Mouse (Mus musculus): ENCODE measurements at regions not wholly inside any gene's neighbourhood (a gene's known extent, or its start where the extent isn't known, plus 50 kb on each side); places are given as distances from the start of the nearest gene placed in this dataset.

DNA sequence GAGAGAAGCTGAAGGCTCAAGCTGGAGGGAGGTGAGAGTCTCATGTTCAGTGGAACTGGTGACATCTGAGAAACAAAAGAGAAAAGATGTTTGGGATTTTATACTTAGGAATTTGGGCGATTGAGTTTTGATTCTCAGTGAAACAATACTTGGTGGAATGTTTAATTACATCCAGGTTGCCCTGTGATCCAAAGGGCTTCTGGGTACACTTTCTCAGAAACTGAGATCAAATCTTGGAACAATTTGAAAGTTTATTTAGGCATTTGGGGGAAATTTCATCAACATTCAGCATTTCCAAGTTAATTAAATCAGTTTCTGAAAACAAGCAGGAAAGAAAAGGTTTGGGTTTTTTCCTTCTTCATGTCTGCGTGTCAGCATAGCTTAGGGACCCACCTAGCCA, 214.7 kb upstream of the Tet2 start:
- H3K4me1 ChIP-seq (ENCODE audit: control insufficient read depth, insufficient read depth, low read length) = peaks cover 2% of the 10 kb centered on the region; the same call in 1 of the 2 replicates
- TF ChIP-seq POLR2A (IDR thresholded peaks at IDR 0.05; ENCODE audit: borderline replicate concordance, control insufficient read depth, low read depth, low read length) (no peak), CTCF (IDR thresholded peaks at IDR 0.05; ENCODE audit: control insufficient read depth, insufficient read depth, low read length) (no peak)
- WGBS = 65% methylated on average over 2 of the region's 2 CpGs
- no peak overlapping the region for H3K27ac ChIP-seq (ENCODE audit: control insufficient read depth, insufficient read depth, low read depth, low read length, poor library complexity)
- no peak overlapping the region for H3K4me3 ChIP-seq (replicated peaks; ENCODE audit: control insufficient read depth, low read depth, low read length)

DNA sequence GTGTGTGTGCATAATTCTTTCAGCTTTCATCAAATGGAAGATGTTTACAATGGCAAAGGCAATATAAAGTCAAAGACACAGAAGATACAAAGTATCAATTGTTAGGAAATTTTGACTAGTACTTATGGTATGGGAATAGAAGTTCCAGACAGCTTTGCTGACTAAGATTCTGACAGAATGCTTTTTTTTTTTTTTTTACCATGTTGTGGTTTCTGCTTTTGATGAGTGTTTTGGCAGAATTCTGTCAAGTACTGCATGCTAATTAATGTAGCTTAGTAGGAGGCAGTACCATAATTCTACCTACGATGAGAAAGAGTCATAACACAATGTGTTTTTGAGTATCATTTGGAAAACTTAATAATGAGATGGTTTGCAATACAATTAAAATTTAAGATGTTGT, 215.3 kb upstream of the Tet2 start:
- 73% methylated on average over 1 of the region's 1 CpGs for WGBS

DNA sequence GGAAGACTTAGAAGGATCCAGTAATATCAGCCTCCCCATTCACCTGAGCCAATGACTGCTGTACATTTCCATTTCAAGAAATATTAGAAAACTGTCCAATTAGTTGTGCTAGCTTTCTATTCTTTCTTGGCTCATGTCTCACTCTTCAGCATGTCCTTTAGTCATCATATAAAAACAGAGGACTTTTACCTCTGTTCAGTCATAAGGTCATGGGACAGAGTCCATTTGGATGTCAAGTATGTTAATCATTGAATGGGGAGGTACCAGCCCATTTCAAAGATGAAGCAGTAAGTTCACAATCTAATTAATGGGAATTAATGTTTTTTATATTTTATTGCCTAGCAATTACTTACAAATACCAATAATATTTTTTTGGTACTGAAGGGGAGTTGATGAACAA, 218.8 kb upstream of the Tet2 start:
- no peak overlapping the region for H3K27ac ChIP-seq (ENCODE audit: control insufficient read depth, insufficient read depth, low read depth, low read length, poor library complexity)
- no peak overlapping the region for H3K4me3 ChIP-seq (replicated peaks; ENCODE audit: control insufficient read depth, low read depth, low read length)
- TF ChIP-seq CTCF (IDR thresholded peaks at IDR 0.05; ENCODE audit: control insufficient read depth, insufficient read depth, low read length) = no peak
- no peak for TF ChIP-seq POLR2A (IDR thresholded peaks at IDR 0.05; ENCODE audit: borderline replicate concordance, control insufficient read depth, low read depth, low read length)
- no peaks in the 10 kb centered on the region for H3K4me1 ChIP-seq (ENCODE audit: control insufficient read depth, insufficient read depth, low read length)

More for the DNA sequence above, 215.3 kb upstream of the Tet2 start:
- Histone ChIP-seq H3K4me1 (ENCODE audit: control insufficient read depth, insufficient read depth, low read length) (no peaks in the 10 kb centered on the region; the same call in 1 of the 2 replicates), H3K4me3 (replicated peaks; ENCODE audit: control insufficient read depth, low read depth, low read length) (no peak overlapping the region), H3K27ac (ENCODE audit: control insufficient read depth, insufficient read depth, low read depth, low read length, poor library complexity) (no peak overlapping the region)
- TF ChIP-seq CTCF (IDR thresholded peaks at IDR 0.05; ENCODE audit: control insufficient read depth, insufficient read depth, low read length) (no peak), POLR2A (IDR thresholded peaks at IDR 0.05; ENCODE audit: borderline replicate concordance, control insufficient read depth, low read depth, low read length) (no peak)

DNA sequence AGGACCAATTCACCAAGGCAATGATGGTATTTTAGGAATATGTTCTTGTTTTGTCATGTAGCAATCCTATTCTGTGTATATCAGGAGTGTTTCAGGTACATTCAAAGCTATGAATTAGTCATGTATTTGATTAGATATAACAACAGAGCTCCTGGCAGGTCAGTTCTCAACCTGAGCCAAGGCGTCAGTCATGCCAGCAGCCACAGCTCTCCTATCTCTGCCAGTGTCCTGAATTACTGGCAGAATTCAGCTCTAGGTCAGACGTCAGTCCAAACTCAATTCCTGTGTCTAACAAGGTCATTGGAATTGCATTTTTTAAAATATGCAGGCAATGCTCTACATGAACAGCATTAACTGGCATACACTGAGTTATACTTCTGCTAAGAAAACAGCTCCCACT, 228.6 kb upstream of the Tet2 start:
- Histone ChIP-seq H3K4me1 (ENCODE audit: control insufficient read depth, insufficient read depth, low read length) (no peaks in the 10 kb centered on the region), H3K4me3 (replicated peaks; ENCODE audit: control insufficient read depth, low read depth, low read length) (no peak overlapping the region), H3K27ac (ENCODE audit: control insufficient read depth, insufficient read depth, low read depth, low read length, poor library complexity) (no peak overlapping the region)
- 79% methylated on average over 2 of the region's 2 CpGs for WGBS
- TF ChIP-seq POLR2A (IDR thresholded peaks at IDR 0.05; ENCODE audit: borderline replicate concordance, control insufficient read depth, low read depth, low read length) (no peak), CTCF (IDR thresholded peaks at IDR 0.05; ENCODE audit: control insufficient read depth, insufficient read depth, low read length) (no peak)

GRCm38 (mm10) chr3:133774229-133774628, 229.3 kb upstream of the Tet2 start:
- WGBS = 72% methylated on average over 3 of the region's 3 CpGs
- TF ChIP-seq POLR2A (IDR thresholded peaks at IDR 0.05; ENCODE audit: borderline replicate concordance, control insufficient read depth, low read depth, low read length) = no peak
- no peak for TF ChIP-seq CTCF (IDR thresholded peaks at IDR 0.05; ENCODE audit: control insufficient read depth, insufficient read depth, low read length)
- H3K4me3 ChIP-seq (replicated peaks; ENCODE audit: control insufficient read depth, low read depth, low read length) = no peak overlapping the region

DNA sequence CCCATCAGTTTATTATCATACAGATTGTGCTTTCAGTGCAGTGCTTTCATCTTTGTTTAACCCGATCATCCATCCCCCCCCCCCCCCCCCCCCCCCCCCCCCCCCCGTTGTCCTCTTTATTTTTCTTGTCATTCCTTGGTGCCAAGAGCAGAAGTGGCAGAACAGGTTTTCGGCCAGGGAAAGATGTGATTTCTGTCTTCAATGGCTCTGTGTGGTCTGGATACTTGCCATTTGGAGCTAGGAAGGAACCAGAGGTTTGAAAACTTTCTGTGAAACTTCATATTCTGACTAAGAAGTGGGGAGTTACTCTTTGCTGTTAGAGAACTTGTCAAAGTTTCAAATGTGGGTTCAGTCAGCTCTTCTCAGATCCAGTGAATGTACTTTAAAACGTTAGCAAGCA, 231.1 kb upstream of the Tet2 start:
- Histone ChIP-seq H3K4me1 (ENCODE audit: control insufficient read depth, insufficient read depth, low read length) (no peaks in the 10 kb centered on the region), H3K27ac (ENCODE audit: control insufficient read depth, insufficient read depth, low read depth, low read length, poor library complexity) (no peak overlapping the region), H3K4me3 (replicated peaks; ENCODE audit: control insufficient read depth, low read depth, low read length) (no peak overlapping the region)
- TF ChIP-seq POLR2A (IDR thresholded peaks at IDR 0.05; ENCODE audit: borderline replicate concordance, control insufficient read depth, low read depth, low read length) = no peak
- TF ChIP-seq CTCF (IDR thresholded peaks at IDR 0.05; ENCODE audit: control insufficient read depth, insufficient read depth, low read length) = no peak
- WGBS = 18% methylated on average over 4 of the region's 4 CpGs

More at GRCm38 (mm10) chr3:133774229-133774628, 229.3 kb upstream of the Tet2 start:
- Histone ChIP-seq H3K27ac (ENCODE audit: control insufficient read depth, insufficient read depth, low read depth, low read length, poor library complexity) (no peak overlapping the region), H3K4me1 (ENCODE audit: control insufficient read depth, insufficient read depth, low read length) (no peaks in the 10 kb centered on the region)

- H3K4me3 ChIP-seq (replicated peaks; ENCODE audit: control insufficient read depth, low read depth, low read length) = no peak overlapping the region
- H3K4me1 ChIP-seq (ENCODE audit: control insufficient read depth, insufficient read depth, low read length) = no peaks in the 10 kb centered on the region
- 60% methylated on average over 2 of the region's 2 CpGs for WGBS
- H3K27ac ChIP-seq (ENCODE audit: control insufficient read depth, insufficient read depth, low read depth, low read length, poor library complexity) = no peak overlapping the region
- no peak for TF ChIP-seq CTCF (IDR thresholded peaks at IDR 0.05; ENCODE audit: control insufficient read depth, insufficient read depth, low read length)
- TF ChIP-seq POLR2A (IDR thresholded peaks at IDR 0.05; ENCODE audit: borderline replicate concordance, control insufficient read depth, low read depth, low read length) = no peak
These were observed 234.3 kb upstream of the Tet2 start for GRCm38 (mm10) chr3:133779161-133779789.

DNA sequence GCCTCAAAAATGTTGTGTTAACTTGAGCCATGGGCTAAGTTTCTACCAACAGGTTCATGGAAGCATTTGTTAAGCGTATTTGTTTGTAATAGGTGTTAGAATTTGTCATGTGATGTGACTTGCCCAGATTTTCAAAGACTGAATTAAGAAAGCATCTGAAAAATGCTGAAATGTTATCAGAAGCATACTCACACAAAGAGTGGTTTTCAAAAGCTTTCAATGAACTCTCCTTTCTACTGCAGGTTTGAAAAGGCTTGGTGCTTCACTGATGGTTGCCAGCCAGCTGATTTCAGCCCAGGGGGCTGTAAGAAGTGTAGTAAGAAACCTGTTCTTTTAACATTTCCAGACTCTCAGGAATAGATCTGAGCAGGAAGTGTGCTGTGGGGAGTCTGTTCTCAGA, 238.1 kb upstream of the Tet2 start:
- H3K27ac ChIP-seq (ENCODE audit: control insufficient read depth, insufficient read depth, low read depth, low read length, poor library complexity) = no peak overlapping the region
- no peaks in the 10 kb centered on the region for H3K4me1 ChIP-seq (ENCODE audit: control insufficient read depth, insufficient read depth, low read length)
- TF ChIP-seq CTCF (IDR thresholded peaks at IDR 0.05; ENCODE audit: control insufficient read depth, insufficient read depth, low read length) (no peak), POLR2A (IDR thresholded peaks at IDR 0.05; ENCODE audit: borderline replicate concordance, control insufficient read depth, low read depth, low read length) (no peak)
- H3K4me3 ChIP-seq (replicated peaks; ENCODE audit: control insufficient read depth, low read depth, low read length) = no peak overlapping the region
- 83% methylated on average over 1 of the region's 1 CpGs for WGBS

- H3K27ac ChIP-seq (ENCODE audit: control insufficient read depth, insufficient read depth, low read depth, low read length, poor library complexity) = no peak overlapping the region
These were observed 246.4 kb upstream of the Tet2 start for GRCm38 (mm10) chr3:133791361-133791760.

More at GRCm38 (mm10) chr3:133791361-133791760, 246.4 kb upstream of the Tet2 start:
- Histone ChIP-seq H3K4me3 (replicated peaks; ENCODE audit: control insufficient read depth, low read depth, low read length) (no peak overlapping the region), H3K4me1 (ENCODE audit: control insufficient read depth, insufficient read depth, low read length) (no peaks in the 10 kb centered on the region)
- WGBS = 90% methylated on average over 2 of the region's 2 CpGs
- TF ChIP-seq CTCF (IDR thresholded peaks at IDR 0.05; ENCODE audit: control insufficient read depth, insufficient read depth, low read length) (no peak), POLR2A (IDR thresholded peaks at IDR 0.05; ENCODE audit: borderline replicate concordance, control insufficient read depth, low read depth, low read length) (no peak)

All from bone marrow, adult 2 months (tissue).